Mouse (Mus musculus) lung, adult 2 months (tissue): ENCODE measurements around the gene Fam168a. TPM values are rescaled to one million over a fixed set of nuclear protein-coding genes. Genes with fewer than 3 reads are reported as not detected.

Experiments used
- DNase-seq: peaks from one replicate; pipeline ENCODE4 v3.0.0; 2022
- H3K4me1 ChIP-seq: fragments of 200-500 bp; 2 replicates; pipeline ENCODE4 v1.6.1; 2011; ENCODE audit warnings: low read length; ENCODE audit not compliant: control insufficient read depth, insufficient read depth
- H3K4me3 ChIP-seq: fragments of 200-500 bp; replicated peaks from 2 replicates; pipeline ENCODE3; 2011; ENCODE audit warnings: low read depth, mild to moderate bottlenecking, control low read depth, low read length; ENCODE audit errors: extremely low read depth
- CTCF ChIP-seq: fragments of 200-500 bp; IDR thresholded peaks from 2 replicates; pipeline ENCODE4 v1.5.1; 2011; ENCODE audit warnings: mild to moderate bottlenecking, low read length, control low read depth; ENCODE audit not compliant: insufficient read depth
- POLR2A ChIP-seq: fragments of 200-500 bp; IDR thresholded peaks from 2 replicates; pipeline ENCODE4 v1.6.1; 2011; ENCODE audit warnings: low read depth, mild to moderate bottlenecking, control low read depth, low read length, borderline replicate concordance; ENCODE audit errors: extremely low read depth
- WGBS: fragments of 180-500 bp; shearing (Covaris S2); methylation state at CpG from one replicate; pipeline ENCODE4 v1.1.7; 2018; 5-methylcytosine and 5-hydroxymethylcytosine counted together
- polyA plus RNA-seq: library from polyadenylated mRNA; depleted of rRNA; stranded (reverse); fragments of >200 nt; gene quantifications from 2 replicates; pipeline ENCODE4 v1.2.3, GENCODE M21; 2012; rRNA removed

The Fam168a gene
- polyA plus RNA-seq, 1 experiment = 84.8 TPM

- WGBS = 54% methylated on average over 5 of the region's 5 CpGs
Observed at GRCm38 (mm10) chr7:100871892-100872291, 165.5 kb downstream of the Fam168a start.

GRCm38 (mm10) chr7:100873197-100873596 lies 166.8 kb downstream of the Fam168a start:
- Histone ChIP-seq H3K4me3 (no peak overlapping the region), H3K4me1 (peaks cover 3% of the 10 kb centered on the region)
- 92% methylated on average over 13 of the region's 13 CpGs for WGBS
- TF ChIP-seq POLR2A = no peak
- no peak for TF ChIP-seq CTCF
- DNase-seq = no peak

More at GRCm38 (mm10) chr7:100871892-100872291, 165.5 kb downstream of the Fam168a start:
- Histone ChIP-seq H3K4me3 (no peak overlapping the region), H3K4me1 (peaks cover 3% of the 10 kb centered on the region)
- TF ChIP-seq POLR2A = no peak
- TF ChIP-seq CTCF = no peak
- DNase-seq = no peak

- DNase-seq = no peak
- H3K4me1 ChIP-seq = no peaks in the 10 kb centered on the region; the same call in 1 of the 2 replicates
- WGBS = 29% methylated on average over 1 of the region's 1 CpGs
- TF ChIP-seq CTCF (no peak), POLR2A (no peak)
- H3K4me3 ChIP-seq = no peak overlapping the region
Observed at GRCm38 (mm10) chr7:100875822-100876221, 169.4 kb downstream of the Fam168a start.

GRCm38 (mm10) chr7:100876293-100876692 lies 169.9 kb downstream of the Fam168a start:
- H3K4me1 ChIP-seq = no peaks in the 10 kb centered on the region; the same call in 1 of the 2 replicates
- 65% methylated on average over 13 of the region's 13 CpGs for WGBS
- TF ChIP-seq POLR2A (no peak), CTCF (no peak)
- no peak for DNase-seq
- no peak overlapping the region for H3K4me3 ChIP-seq

- WGBS = 79% methylated on average over 9 of the region's 9 CpGs
- DNase-seq = no peak
- Histone ChIP-seq H3K4me3 (no peak overlapping the region), H3K4me1 (no peaks in the 10 kb centered on the region; the same call in 1 of the 2 replicates)
- TF ChIP-seq CTCF (no peak), POLR2A (no peak)
Observed at GRCm38 (mm10) chr7:100876771-100877170, 170.3 kb downstream of the Fam168a start.

- H3K4me3 ChIP-seq = no peak overlapping the region
- H3K4me1 ChIP-seq = no peaks in the 10 kb centered on the region; the same call in 1 of the 2 replicates
- WGBS = 27% methylated on average over 20 of the region's 20 CpGs
- DNase-seq = peak; percentile 66
- no peak for TF ChIP-seq CTCF
- TF ChIP-seq POLR2A = no peak
Observed at GRCm38 (mm10) chr7:100879595-100879994, 173.2 kb downstream of the Fam168a start.

- Histone ChIP-seq H3K4me1 (no peaks in the 10 kb centered on the region), H3K4me3 (no peak overlapping the region)
- TF ChIP-seq CTCF (no peak), POLR2A (no peak)
- WGBS = 79% methylated on average over 9 of the region's 9 CpGs
- DNase-seq = no peak
Observed at GRCm38 (mm10) chr7:100881531-100881930, 175.1 kb downstream of the Fam168a start.

GRCm38 (mm10) chr7:100881950-100882349 lies 175.5 kb downstream of the Fam168a start:
- H3K4me1 ChIP-seq = no peaks in the 10 kb centered on the region
- WGBS = 81% methylated on average over 4 of the region's 4 CpGs
- no peak for DNase-seq
- no peak overlapping the region for H3K4me3 ChIP-seq
- TF ChIP-seq CTCF (no peak), POLR2A (no peak)

GRCm38 (mm10) chr7:100884460-100884859 lies 178.0 kb downstream of the Fam168a start:
- 92% methylated on average over 4 of the region's 4 CpGs for WGBS
- Histone ChIP-seq H3K4me1 (no peaks in the 10 kb centered on the region), H3K4me3 (no peak overlapping the region)
- TF ChIP-seq CTCF (no peak), POLR2A (no peak)
- DNase-seq = no peak

GRCm38 (mm10) chr7:100886535-100886934 lies 180.1 kb downstream of the Fam168a start:
- Histone ChIP-seq H3K4me1 (no peaks in the 10 kb centered on the region), H3K4me3 (no peak overlapping the region)
- 28% methylated on average over 3 of the region's 3 CpGs for WGBS
- TF ChIP-seq CTCF (peak; percentile 85), POLR2A (no peak)
- DNase-seq = peak; percentile 57

Other genes starting within 250 kb of the Fam168a start
- gene Ucp3, start 233.6 kb upstream of the Fam168a start, polyA plus RNA-seq = 5.0 and 7.8 TPM in 2 replicates
- 467 and 695 TPM in 2 replicates for gene Ucp2, start 213.3 kb upstream of the Fam168a start, polyA plus RNA-seq
- gene Dnajb13, start 191.7 kb upstream of the Fam168a start, polyA plus RNA-seq = 8.3 and 15.2 TPM in 2 replicates
- 8.5 and 9.0 TPM in 2 replicates for gene Coa4, start 169.6 kb upstream of the Fam168a start, polyA plus RNA-seq
- 30.3 and 42.9 TPM in 2 replicates for gene Rab6a, start 99.2 kb upstream of the Fam168a start, polyA plus RNA-seq
- 5.9 and 10.4 TPM in 2 replicates for gene Mrpl48, start 98.3 kb upstream of the Fam168a start, polyA plus RNA-seq
- gene Plekhb1, start 44.2 kb upstream of the Fam168a start, polyA plus RNA-seq = 181 and 197 TPM in 2 replicates
- 13.1 and 20.0 TPM in 2 replicates for gene Relt, start 156.8 kb downstream of the Fam168a start, polyA plus RNA-seq
- 56.6 and 59.0 TPM in 2 replicates for gene Arhgef17, start 225.5 kb downstream of the Fam168a start, polyA plus RNA-seq